Mouse (Mus musculus) hindbrain, embryonic 10.5 days (tissue): ENCODE measurements around the gene Plcb2. TPM values are rescaled to one million over a fixed set of nuclear protein-coding genes. Genes with fewer than 3 reads are reported as not detected.

Experiments used
- DNase-seq: peaks from one replicate; pipeline ENCODE4 v3.0.0-alpha.2; 2017; ENCODE audit warnings: low spot score
- H3K27ac ChIP-seq: fragments of 300-500 bp; sonication (generic); 2 replicates; pipeline ENCODE4 v1.5.1; 2016; ENCODE audit warnings: mild to moderate bottlenecking, moderate library complexity
- H3K27me3 ChIP-seq: fragments of 300-500 bp; sonication (generic); 2 replicates; pipeline ENCODE4 v1.6.1; 2016; ENCODE audit warnings: mild to moderate bottlenecking; ENCODE audit not compliant: poor library complexity, insufficient read depth, severe bottlenecking
- H3K36me3 ChIP-seq: fragments of 300-500 bp; sonication (generic); 2 replicates; pipeline ENCODE4 v1.6.1; 2016; ENCODE audit warnings: mild to moderate bottlenecking, moderate library complexity
- H3K4me1 ChIP-seq: fragments of 300-500 bp; sonication (generic); replicated peaks from 2 replicates; pipeline ENCODE4 v1.6.1; 2016; ENCODE audit warnings: mild to moderate bottlenecking
- H3K4me3 ChIP-seq: fragments of 300-500 bp; sonication (generic); 2 replicates; pipeline ENCODE4 v1.5.1; 2016; ENCODE audit warnings: mild to moderate bottlenecking, moderate library complexity
- H3K9me3 ChIP-seq: fragments of 300-500 bp; sonication (generic); 2 replicates; pipeline ENCODE4 v1.6.1; 2016; ENCODE audit warnings: mild to moderate bottlenecking, moderate library complexity
- WGBS: fragments of 180-500 bp; shearing (Covaris S2); methylation state at CpG from one replicate; pipeline ENCODE4 v1.1.7; 2016; 5-methylcytosine and 5-hydroxymethylcytosine counted together
- polyA plus RNA-seq: library from polyadenylated mRNA; unstranded; fragments of >200 nt; fragmentation: Nextera tagmentation; extraction: Ambion mirVana; gene quantifications from 2 replicates; pipeline ENCODE4 v1.2.1, GENCODE M21; 2016

The Plcb2 gene
- polyA plus RNA-seq, 1 experiment from 2014 or later: 0.43 TPM

DNA sequence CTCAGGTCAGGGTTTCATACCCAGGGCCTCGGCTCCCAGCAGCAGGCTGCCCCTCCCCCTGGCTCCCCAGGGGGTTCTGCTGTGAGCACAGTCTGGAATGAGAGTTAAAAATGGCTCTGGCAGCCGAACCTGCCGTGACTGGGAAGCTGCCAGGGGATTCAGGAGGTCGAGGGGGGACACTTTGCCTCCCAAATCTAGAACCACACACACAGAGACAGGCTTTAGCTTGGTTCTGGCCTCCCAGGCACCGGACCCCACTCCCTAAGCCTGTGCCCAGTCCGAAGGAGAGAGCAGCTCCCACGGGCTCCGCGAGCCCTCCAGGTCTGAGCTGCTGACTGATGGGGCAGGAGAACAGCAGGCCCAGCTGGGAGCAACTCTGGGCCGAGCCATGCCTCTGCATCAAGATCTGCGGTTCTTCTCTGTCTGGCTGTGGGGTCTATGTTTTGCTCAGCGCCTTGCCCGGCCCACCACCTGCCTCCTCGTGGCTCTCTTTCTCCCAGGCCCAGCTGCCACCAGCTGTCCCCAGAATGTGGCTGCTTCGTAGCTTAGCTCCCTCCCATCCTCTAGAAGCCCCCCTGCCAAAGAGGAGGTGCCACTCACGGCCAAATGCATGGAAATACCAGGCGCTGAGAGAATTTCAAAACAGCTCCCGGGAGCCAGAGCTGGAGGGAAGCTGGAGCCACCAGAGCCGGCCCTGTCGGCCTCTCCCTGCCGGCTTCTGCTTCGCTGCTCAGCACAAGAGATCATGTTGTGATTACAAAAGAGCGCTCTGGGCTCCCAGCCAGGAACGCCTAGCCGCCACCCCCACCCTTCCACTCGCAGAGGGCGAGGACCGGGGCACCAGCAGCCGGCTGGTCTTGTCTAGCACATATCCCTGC is 33.9 kb upstream of the Plcb2 start, which contains the start of gene Ccdc9b:
TSS of gene Ccdc9b (minus strand) at position 756 of the 878 bp plus-strand sequence.
- Histone ChIP-seq H3K36me3 (no peaks in the 10 kb centered on the region), H3K27me3 (peaks cover 77% of the 10 kb centered on the region), H3K27ac (peak within 1 kb of the TSS; percentile 89), H3K9me3 (no peaks in the 10 kb centered on the region), H3K4me1 (peaks cover 50% of the 10 kb centered on the region), H3K4me3 (peak within 1 kb of the TSS; percentile 42)
- peak; percentile 75 for DNase-seq
- 4% methylated on average over 29 of the region's 29 CpGs for WGBS

DNA sequence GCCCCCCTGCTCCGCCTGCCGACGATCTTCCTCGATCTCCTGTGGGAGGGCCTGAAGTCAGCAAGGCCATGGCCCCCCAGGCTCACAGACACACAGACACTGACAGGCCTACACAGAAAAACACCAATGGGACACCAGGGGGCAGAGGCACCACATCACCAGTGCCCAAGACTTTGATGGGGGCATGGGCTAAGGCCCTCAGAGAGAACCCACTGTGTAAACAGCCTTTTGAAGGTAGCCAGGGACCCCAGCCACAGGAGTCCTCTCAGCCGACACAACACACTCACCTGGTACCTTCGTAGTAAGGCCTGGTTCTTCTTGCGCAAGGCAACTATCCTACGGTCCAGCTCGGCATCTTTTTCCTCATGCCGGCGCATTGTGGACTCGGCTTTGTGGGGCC is 33.1 kb upstream of the Plcb2 start:
- Histone ChIP-seq H3K4me1 (peaks cover 50% of the 10 kb centered on the region), H3K27me3 (peaks cover 79% of the 10 kb centered on the region), H3K9me3 (no peaks in the 10 kb centered on the region), H3K27ac (peak overlapping the region; percentile 89), H3K36me3 (no peaks in the 10 kb centered on the region), H3K4me3 (peak overlapping the region; percentile 42)
- WGBS: 82% methylated on average over 12 of the region's 12 CpGs
- DNase-seq: no peak

DNA sequence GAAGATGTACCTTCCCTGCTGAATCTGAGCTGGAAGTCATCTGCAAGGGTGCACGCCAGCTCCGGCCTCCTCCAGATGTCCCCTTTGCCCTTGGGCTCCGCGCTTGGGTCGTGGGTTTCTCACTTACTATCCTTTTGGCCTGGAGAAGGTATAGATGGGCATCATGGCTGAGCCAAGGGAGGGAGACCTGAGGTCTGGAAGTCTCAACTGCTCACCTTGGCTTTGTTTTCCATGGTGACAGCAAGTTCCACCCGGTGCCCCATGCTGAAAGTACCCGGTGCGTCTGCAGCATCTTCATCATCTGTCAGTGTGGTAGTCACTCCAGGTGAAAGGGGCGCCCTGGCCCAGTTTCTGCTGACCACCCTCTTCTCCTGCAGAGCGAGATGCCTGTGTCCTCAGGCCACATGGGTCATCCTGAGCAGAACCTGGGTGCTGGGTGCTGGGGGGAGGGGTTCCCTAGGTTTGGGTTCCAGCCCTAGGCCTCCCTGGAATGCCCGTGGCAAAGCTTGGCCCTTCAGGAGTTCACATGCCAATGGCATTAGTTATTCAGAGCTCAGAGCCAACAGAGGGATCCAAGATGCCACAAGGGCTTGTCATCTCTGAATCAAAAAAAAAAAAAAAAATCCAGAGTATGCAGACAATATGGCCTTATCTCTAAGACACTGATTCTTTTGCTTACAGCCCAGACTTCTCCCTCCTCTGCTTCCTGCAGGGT is 32.2 kb upstream of the Plcb2 start:
- H3K4me3 ChIP-seq: no peak overlapping the region
- no peaks in the 10 kb centered on the region for H3K36me3 ChIP-seq
- H3K27me3 ChIP-seq: peaks cover 81% of the 10 kb centered on the region
- no peak overlapping the region for H3K27ac ChIP-seq
- no peaks in the 10 kb centered on the region for H3K9me3 ChIP-seq
- H3K4me1 ChIP-seq: peaks cover 47% of the 10 kb centered on the region
- 81% methylated on average over 11 of the region's 11 CpGs for WGBS
- DNase-seq: no peak

DNA sequence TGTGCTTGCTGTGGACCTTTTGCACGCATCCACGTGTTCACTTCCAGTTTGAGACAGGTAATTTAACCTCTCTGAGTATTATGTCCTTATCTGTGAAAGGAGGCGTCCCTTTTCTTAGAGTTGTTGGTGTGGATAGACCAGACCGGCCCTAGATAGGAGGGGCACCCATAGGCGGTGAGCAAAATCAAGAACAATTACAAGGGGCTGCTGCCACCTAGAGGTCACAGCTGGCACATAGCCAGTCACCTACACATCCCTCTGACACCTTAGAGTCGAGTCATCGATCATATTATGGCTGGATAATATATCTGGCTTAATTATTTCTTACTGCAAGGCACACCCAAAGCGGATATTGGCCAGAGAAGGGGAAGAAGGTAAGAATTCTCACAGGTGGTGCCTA is 31.6 kb upstream of the Plcb2 start:
- DNase-seq: peak; percentile 69
- Histone ChIP-seq H3K9me3 (no peaks in the 10 kb centered on the region), H3K36me3 (no peaks in the 10 kb centered on the region), H3K4me3 (no peak overlapping the region), H3K27me3 (peaks cover 81% of the 10 kb centered on the region), H3K4me1 (peaks cover 47% of the 10 kb centered on the region), H3K27ac (no peak overlapping the region; the same call in 1 of the 2 replicates)
- WGBS: 11% methylated on average over 8 of the region's 8 CpGs

DNA sequence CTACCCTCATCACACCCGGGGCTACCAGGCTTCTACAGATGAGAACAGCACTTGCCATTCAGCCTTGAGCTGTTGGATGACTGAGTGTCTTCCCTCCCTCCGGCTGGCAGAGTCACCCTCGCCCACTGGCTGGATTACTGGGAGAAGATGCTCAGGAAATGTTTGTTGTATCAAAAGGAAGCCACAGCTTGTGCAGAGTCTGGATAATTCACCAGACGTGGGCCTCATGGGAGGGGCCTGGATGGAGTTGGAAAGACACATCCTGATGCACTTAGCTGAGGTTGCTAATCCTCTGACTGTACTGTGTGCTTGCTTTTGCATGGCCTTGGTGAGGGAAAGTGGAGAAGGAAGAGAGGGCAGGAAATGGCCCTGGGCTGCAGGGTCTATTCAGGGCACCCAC is 27.9 kb upstream of the Plcb2 start:
- 82% methylated on average over 4 of the region's 4 CpGs for WGBS
- no peaks in the 10 kb centered on the region for H3K36me3 ChIP-seq
- H3K9me3 ChIP-seq: no peaks in the 10 kb centered on the region
- no peak for DNase-seq
- peaks cover 14% of the 10 kb centered on the region for H3K4me1 ChIP-seq
- H3K27me3 ChIP-seq: peaks cover 53% of the 10 kb centered on the region
- no peak overlapping the region for H3K27ac ChIP-seq
- H3K4me3 ChIP-seq: no peak overlapping the region

DNA sequence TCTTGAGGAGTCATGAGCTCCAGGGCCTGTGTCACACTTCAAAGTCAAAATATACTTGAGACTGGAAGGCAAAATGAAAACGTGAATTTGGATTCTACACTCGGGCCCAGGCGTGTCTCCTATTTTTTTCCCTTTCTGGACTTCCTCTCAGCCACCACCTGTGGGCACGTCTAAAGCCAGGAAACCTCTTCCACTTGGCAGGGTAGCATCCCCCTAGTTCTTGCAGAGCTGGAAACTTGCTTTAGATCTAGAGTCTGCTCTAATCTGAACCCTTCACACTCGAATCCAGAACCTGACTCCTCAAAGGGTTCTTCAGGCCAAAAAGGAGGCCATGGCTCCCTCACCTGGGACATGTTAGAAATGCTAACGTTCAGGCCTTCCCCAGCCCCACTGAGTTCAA is 27.2 kb upstream of the Plcb2 start:
- no peak for DNase-seq
- WGBS: 87% methylated on average over 6 of the region's 6 CpGs
- Histone ChIP-seq H3K27ac (no peak overlapping the region), H3K4me3 (no peak overlapping the region), H3K36me3 (peaks cover 4% of the 10 kb centered on the region; the same call in 1 of the 2 replicates), H3K4me1 (peaks cover 14% of the 10 kb centered on the region), H3K27me3 (peaks cover 47% of the 10 kb centered on the region), H3K9me3 (no peaks in the 10 kb centered on the region)

DNA sequence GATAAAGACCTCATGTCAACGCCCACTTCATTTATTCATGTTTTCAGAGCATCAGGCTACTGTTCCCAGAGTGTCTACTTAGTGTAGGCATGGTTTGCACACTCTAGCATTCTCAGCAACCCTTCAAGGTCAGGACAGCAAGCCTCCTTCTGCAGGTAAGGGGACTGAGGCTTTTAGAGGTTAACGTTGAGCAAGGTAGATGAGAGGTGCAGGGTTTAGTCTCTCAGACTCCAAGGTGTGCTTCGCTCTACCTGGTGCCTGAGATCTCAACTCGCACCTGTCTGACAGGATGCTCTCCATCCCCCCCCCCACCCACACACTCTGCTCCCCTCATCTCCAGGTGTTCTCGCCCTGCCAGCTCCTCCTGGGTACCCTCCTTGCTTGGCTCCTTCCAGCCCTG is 25.9 kb upstream of the Plcb2 start:
- H3K9me3 ChIP-seq: no peaks in the 10 kb centered on the region
- no peak overlapping the region for H3K27ac ChIP-seq
- H3K27me3 ChIP-seq: peaks cover 37% of the 10 kb centered on the region
- peaks cover 16% of the 10 kb centered on the region; the same call in 1 of the 2 replicates for H3K36me3 ChIP-seq
- H3K4me1 ChIP-seq: peaks cover 22% of the 10 kb centered on the region
- DNase-seq: no peak
- H3K4me3 ChIP-seq: no peak overlapping the region
- WGBS: 84% methylated on average over 5 of the region's 5 CpGs

DNA sequence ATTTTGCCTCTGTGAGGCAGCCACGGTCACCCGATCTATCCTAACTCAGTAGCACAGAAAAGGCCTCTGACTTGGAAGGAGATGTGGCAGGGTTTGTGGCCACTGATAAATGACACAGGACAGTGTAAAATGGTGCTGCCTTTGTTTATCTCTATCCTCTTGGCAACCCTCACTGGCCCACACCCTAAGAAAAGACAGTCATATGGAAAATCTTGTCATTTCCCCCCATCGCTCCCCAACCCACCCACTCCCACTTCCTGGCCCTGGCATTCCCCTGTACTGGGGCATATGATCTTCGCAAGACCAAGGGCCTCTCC is 24.5 kb upstream of the Plcb2 start:
- H3K27ac ChIP-seq: no peak overlapping the region
- DNase-seq: no peak
- 76% methylated on average over 4 of the region's 4 CpGs for WGBS

DNA sequence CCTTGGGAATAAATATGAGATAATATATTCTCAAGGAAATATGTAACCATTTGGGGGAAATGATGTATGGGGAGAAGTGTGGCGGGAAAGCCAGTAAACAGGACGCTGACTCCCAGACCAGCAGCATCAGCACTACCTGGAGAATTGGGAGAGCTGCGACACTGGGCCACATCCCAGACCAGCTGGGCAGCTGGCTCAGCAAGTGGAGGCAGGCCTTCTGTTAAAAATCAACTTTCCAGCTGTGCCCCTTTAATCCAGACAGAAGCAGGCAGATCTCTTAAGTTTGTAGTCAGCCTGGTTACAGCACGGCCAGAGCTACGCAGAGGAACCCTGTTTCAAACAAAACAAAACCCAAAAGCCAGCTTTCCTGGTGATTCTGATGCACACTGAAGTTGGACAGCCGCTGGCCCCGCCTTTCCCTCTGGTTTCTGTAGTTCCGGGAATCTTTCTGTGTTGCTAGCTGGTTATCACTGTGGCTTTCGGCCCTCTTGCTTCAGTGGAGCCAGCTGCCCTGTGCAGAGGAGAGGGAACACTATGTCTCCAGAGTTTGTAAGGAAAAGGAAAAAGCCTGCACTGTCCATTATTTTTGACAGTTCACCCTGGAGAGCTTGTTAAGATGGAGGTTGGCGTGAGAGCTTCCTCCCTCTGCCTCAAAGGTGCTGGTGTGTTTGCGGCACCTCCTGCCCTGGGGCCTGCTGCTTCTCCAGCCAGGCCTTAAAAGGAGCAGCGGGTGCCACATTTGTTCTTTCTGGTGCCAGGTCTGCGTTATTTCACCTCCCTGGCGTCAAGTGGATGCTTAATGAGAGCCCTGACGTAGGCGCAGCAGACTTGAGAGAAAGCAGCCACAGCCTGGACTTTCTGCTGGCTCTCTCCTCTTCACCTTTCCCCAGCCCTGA is 23.9 kb upstream of the Plcb2 start:
- DNase-seq: no peak
- Histone ChIP-seq H3K4me3 (no peak overlapping the region), H3K27me3 (peaks cover 35% of the 10 kb centered on the region), H3K27ac (no peak overlapping the region), H3K9me3 (no peaks in the 10 kb centered on the region), H3K36me3 (peaks cover 25% of the 10 kb centered on the region; the same call in 1 of the 2 replicates), H3K4me1 (peaks cover 38% of the 10 kb centered on the region)
- 74% methylated on average over 16 of the region's 16 CpGs for WGBS

More for the DNA sequence above, 24.5 kb upstream of the Plcb2 start:
- Histone ChIP-seq H3K4me3 (no peak overlapping the region), H3K4me1 (peaks cover 36% of the 10 kb centered on the region), H3K9me3 (no peaks in the 10 kb centered on the region), H3K27me3 (peaks cover 35% of the 10 kb centered on the region), H3K36me3 (peaks cover 25% of the 10 kb centered on the region; the same call in 1 of the 2 replicates)

DNA sequence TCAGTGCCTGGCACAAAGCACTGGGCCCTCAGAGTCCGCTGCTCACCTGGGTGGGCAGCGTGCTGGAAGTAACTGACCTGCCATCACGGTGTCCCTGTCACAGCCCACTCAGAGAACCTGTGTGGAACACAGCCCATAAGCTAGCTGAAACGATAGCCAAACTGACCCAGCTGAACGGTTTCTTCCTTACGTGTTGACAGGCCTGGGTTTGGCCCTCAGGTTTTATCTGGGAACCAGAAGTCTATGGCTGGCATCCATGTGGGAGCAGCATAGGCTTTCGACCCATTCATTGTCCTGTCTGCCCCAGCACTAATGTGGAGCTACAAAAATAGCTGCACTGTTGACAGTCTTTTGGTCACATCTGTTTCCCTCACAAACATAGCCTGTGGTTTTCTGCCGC is 22.2 kb upstream of the Plcb2 start:
- Histone ChIP-seq H3K4me1 (peaks cover 51% of the 10 kb centered on the region), H3K27ac (no peak overlapping the region), H3K27me3 (peaks cover 25% of the 10 kb centered on the region; the same call in 1 of the 2 replicates), H3K36me3 (peaks cover 25% of the 10 kb centered on the region; the same call in 1 of the 2 replicates), H3K9me3 (no peaks in the 10 kb centered on the region), H3K4me3 (no peak overlapping the region)
- no peak for DNase-seq
- 85% methylated on average over 8 of the region's 8 CpGs for WGBS

DNA sequence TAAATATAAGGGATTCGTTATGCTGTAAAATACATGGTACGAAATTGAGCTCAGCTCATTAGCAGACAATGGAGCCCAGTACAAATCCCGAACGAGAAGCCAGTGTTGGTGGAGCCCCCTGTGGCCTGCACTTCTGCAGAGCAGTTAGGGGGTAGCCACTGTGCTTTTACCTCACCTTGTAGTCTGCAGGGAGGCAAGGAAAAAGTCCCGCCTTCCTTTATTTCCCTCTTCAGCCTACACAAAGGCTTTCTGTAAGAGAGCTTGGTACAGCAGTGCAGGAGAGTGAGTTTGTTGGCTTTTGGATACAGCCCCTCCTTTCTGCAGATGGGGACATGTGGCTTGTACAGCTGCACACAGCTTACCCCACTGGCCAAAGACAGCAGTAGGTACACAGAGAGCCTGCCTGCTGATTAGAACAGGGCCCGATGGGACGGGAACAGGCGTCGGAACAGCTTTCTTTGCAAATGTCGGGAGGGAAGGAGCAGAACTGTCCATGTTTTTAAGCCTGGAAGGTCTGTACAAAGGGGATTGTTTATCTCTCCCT is 21.2 kb upstream of the Plcb2 start:
- no peak for DNase-seq
- 28% methylated on average over 10 of the region's 10 CpGs for WGBS
- Histone ChIP-seq H3K36me3 (peaks cover 25% of the 10 kb centered on the region; the same call in 1 of the 2 replicates), H3K4me3 (no peak overlapping the region), H3K4me1 (peaks cover 62% of the 10 kb centered on the region), H3K9me3 (no peaks in the 10 kb centered on the region), H3K27ac (no peak overlapping the region), H3K27me3 (peaks cover 32% of the 10 kb centered on the region)

DNA sequence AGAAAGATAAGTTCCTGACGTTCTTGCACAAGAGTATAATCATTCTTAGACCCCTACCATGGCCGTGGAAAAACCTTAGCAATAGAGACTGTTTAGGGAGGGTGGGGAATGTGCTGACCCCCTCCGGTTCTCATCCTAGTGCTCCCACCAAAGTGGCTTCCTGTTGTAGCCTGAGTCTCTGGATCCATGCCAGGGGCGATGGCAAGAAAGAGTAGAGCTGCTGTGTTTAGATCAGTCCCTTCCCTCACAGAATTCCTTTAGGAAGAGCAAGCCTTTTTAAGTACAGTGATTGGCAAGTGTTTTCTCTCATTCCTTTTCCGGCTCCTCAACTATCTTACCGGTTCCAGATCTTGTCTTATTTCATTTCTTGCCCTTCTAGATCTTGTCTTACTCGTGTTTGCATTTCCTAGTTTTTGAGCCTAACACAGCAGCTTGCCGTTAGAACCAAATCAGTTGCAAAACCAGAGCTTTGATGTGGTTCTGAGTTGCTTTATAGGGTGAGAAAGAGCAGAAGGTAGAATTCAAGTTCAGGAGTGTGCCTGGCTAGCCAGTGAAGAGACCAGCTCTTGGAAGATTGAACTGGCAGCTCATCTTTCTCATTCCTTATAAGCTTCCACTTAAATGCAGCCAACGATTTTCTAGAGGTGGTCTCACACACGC is 19.2 kb upstream of the Plcb2 start:
- whole genome bisulfite sequencing: 48% methylated on average over 10 of the region's 10 CpGs

More for the DNA sequence above, 19.2 kb upstream of the Plcb2 start:
- peak overlapping the region; percentile 95 for H3K4me3 ChIP-seq
- no peak overlapping the region for H3K27ac ChIP-seq
- no peak for DNase-seq
- H3K36me3 ChIP-seq: peaks cover 25% of the 10 kb centered on the region; the same call in 1 of the 2 replicates
- peaks cover 64% of the 10 kb centered on the region for H3K4me1 ChIP-seq
- H3K27me3 ChIP-seq: peaks cover 50% of the 10 kb centered on the region
- no peaks in the 10 kb centered on the region for H3K9me3 ChIP-seq
